Mouse (Mus musculus): Measurements from ENCODE around the gene Wdr18. TPM values are rescaled to one million over a fixed set of nuclear protein-coding genes. Genes with fewer than 3 reads are reported as not detected.

Gene Wdr18
- total and polyA plus RNA-seq, 3 experiments, result 54.2 to 92.1 (median 70.8) TPM

DNA sequence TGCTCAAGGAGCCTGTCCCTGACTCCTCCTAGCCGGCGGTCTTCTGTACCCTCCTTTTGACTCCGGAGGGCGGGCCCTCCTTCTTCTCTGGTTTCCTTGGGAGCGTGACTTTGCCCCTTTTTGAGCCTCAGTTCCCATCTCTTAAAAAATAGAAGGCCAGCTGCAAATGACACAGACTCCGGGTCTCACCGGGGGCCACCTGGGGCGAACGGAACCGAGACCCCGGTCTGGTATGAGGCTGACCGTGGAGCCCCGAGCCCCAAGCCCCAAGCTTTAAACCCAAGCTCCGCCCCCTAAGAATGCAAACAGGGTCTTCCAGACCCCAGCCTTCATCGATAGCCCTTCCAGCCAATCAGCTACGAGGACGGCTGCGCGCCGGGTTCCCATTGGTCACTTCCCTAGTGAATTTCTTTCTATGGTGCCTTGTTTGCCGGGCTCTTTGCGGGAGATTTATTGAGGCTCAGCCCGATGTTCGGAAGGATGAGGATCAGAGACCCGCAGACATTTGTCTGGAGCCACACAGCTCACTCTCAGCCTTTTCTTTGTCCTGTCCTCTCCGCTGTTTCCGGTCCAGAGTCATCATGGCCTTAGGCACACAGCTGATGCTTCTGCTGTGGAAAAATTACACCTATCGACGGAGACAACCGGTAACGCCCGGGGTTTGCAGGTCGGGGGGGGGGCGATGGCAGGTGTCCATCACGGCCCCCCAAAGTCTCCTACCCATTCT is 37.2 kb downstream of the Wdr18 start:
- Histone ChIP-seq H3K4me2 (ENCODE audit: insufficient read depth, low read depth, poor library complexity, severe bottlenecking) (peak overlapping the region; percentile 63), H3K4me3 (replicated peaks in 1 of 3; ENCODE audit: low read depth in 2 of 3, low read length in 2 of 3, poor library complexity in 1 of 3) (peak overlapping the region; percentile 58 to 87 (median 77)), H3K9me3 (replicated peaks; ENCODE audit: low read length) (peaks cover 3% of the 10 kb centered on the region), H3K79me2 (replicated peaks; ENCODE audit: control insufficient read depth, extremely low read depth, insufficient read depth, poor library complexity, severe bottlenecking) (no peaks in the 10 kb centered on the region), H3K9ac (ENCODE audit: insufficient read depth, low read depth) (peak overlapping the region; percentile 46), H3K27me3 (replicated peaks) (no peaks in the 10 kb centered on the region), H3K4me1 (ENCODE audit: control insufficient read depth in 1 of 2, insufficient read depth in 2 of 2) (peaks cover 0 to 22% of the 10 kb centered on the region in 2 experiments; a peak in 2 of 4 replicates), H3K27ac (ENCODE audit: insufficient read depth, low read depth) (no peak overlapping the region), H3K36me3 (replicated peaks in 1 of 2; ENCODE audit: control insufficient read depth in 1 of 2, insufficient read depth in 1 of 2, low read length in 1 of 2) (peaks cover 16 to 67% of the 10 kb centered on the region in 2 experiments)
- DNase-seq (ENCODE audit: extremely low read depth), result peak; percentile 68
- TF ChIP-seq NRF1 (IDR thresholded peaks at IDR 0.05; ENCODE audit: low read depth, low read length) (no peak), BHLHE40 (IDR thresholded peaks at IDR 0.05; ENCODE audit: low read depth, low read length) (no peak; the same call in 1 of the 2 replicates), MYC (IDR thresholded peaks at IDR 0.05; ENCODE audit: low read depth, low read length) (no peak), IRF4 (IDR thresholded peaks at IDR 0.05; ENCODE audit: low read depth, low read length) (0 out of 2 replicates have a peak, but pooled peaks have one; percentile 3), POLR2A (IDR thresholded peaks at IDR 0.05; ENCODE audit: low read depth, low read length) (peak; percentile 26; the same call in 1 of the 2 replicates), ZC3H11A (IDR thresholded peaks at IDR 0.05; ENCODE audit: low read depth, low read length) (no peak), ZMIZ1 (IDR thresholded peaks at IDR 0.05; ENCODE audit: low read depth, low read length) (no peak), SMC3 (IDR thresholded peaks at IDR 0.05; ENCODE audit: low read depth, low read length) (no peak), MAZ (IDR thresholded peaks at IDR 0.05; ENCODE audit: low read depth, low read length) (no peak), EP300 (IDR thresholded peaks at IDR 0.05; ENCODE audit: low read length) (no peak), JUND (conservative IDR thresholded peaks at IDR 0.05; ENCODE audit: low read depth, low read length) (no peak)
- dilution Hi-C loops (cut with MboI; ENCODE audit: extremely low pct_ligation_motif_present, extremely low pct_unique_long_range_greater_than_20kb, low sequenced_read_pairs) (no loop called here), in situ Hi-C loops (cut with MboI; ENCODE audit: low pct_ligation_motif_present, low pct_unique_long_range_greater_than_20kb, low sequenced_read_pairs) (no loop called here)

DNA sequence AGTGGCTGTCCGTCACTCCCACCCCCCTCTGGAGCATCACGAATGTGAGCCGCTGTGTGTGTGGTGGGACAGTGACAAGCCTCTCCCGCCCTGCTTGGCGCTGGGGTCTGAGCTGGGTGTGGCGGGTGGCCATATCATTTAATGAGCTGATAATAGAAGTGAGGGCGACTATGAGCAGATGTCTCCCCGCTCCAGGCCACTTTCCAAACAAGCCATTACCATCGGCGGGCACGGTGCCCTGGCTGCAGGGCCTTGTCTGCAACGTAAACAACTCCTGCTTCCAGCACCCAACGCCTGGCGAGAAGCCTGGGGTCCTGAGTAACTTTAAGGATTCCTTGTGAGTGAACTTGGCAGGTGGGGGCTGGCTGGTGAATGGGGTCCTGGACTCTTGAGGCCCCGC is 37.9 kb downstream of the Wdr18 start:
- no peaks in the 10 kb centered on the region for H3K27me3 ChIP-seq (replicated peaks)
- H3K4me2 ChIP-seq (ENCODE audit: insufficient read depth, low read depth, poor library complexity, severe bottlenecking), result no peak overlapping the region
- H3K4me1 ChIP-seq (ENCODE audit: control insufficient read depth in 1 of 2, insufficient read depth in 2 of 2), result peaks cover 0 to 22% of the 10 kb centered on the region in 2 experiments; a peak in 2 of 4 replicates
- no peak overlapping the region for H3K9ac ChIP-seq (ENCODE audit: insufficient read depth, low read depth)
- no peaks in the 10 kb centered on the region for H3K79me2 ChIP-seq (replicated peaks; ENCODE audit: control insufficient read depth, extremely low read depth, insufficient read depth, poor library complexity, severe bottlenecking)
- peaks cover 10 to 67% of the 10 kb centered on the region in 2 experiments for H3K36me3 ChIP-seq (replicated peaks in 1 of 2; ENCODE audit: control insufficient read depth in 1 of 2, insufficient read depth in 1 of 2, low read length in 1 of 2)
- in situ Hi-C loops (cut with MboI; ENCODE audit: low pct_ligation_motif_present, low pct_unique_long_range_greater_than_20kb, low sequenced_read_pairs) (no loop called here), dilution Hi-C loops (cut with MboI; ENCODE audit: extremely low pct_ligation_motif_present, extremely low pct_unique_long_range_greater_than_20kb, low sequenced_read_pairs) (no loop called here)
- no peak overlapping the region for H3K4me3 ChIP-seq (replicated peaks in 1 of 3; ENCODE audit: low read depth in 2 of 3, low read length in 2 of 3, poor library complexity in 1 of 3)
- DNase-seq (ENCODE audit: extremely low read depth), result no peak
- no peak overlapping the region for H3K27ac ChIP-seq (ENCODE audit: insufficient read depth, low read depth)
- no peak for TF ChIP-seq UBTF (IDR thresholded peaks at IDR 0.05; ENCODE audit: low read depth, low read length)
- TF ChIP-seq HCFC1 (IDR thresholded peaks at IDR 0.05; ENCODE audit: low read depth, low read length), result no peak
- TF ChIP-seq ZC3H11A (IDR thresholded peaks at IDR 0.05; ENCODE audit: low read depth, low read length), result no peak
- no peak for TF ChIP-seq POLR2AphosphoS2 (IDR thresholded peaks at IDR 0.05; ENCODE audit: low read depth, low read length)
- TF ChIP-seq ZMIZ1 (IDR thresholded peaks at IDR 0.05; ENCODE audit: low read depth, low read length), result no peak
- no peak for TF ChIP-seq RCOR1 (conservative IDR thresholded peaks at IDR 0.05; ENCODE audit: low read depth, low read length)
- TF ChIP-seq KAT2A (IDR thresholded peaks at IDR 0.05; ENCODE audit: insufficient replicate concordance, low read length), result no peak
- no peak for TF ChIP-seq SMC3 (IDR thresholded peaks at IDR 0.05; ENCODE audit: low read depth, low read length)
- TF ChIP-seq RAD21 (IDR thresholded peaks at IDR 0.05; ENCODE audit: low read depth, low read length), result no peak
- TF ChIP-seq MEF2A (IDR thresholded peaks at IDR 0.05; ENCODE audit: borderline replicate concordance, low read depth, low read length), result no peak
- TF ChIP-seq ZNF384 (IDR thresholded peaks at IDR 0.05; ENCODE audit: low read depth, low read length), result no peak
- TF ChIP-seq ZKSCAN1 (IDR thresholded peaks at IDR 0.05; ENCODE audit: borderline replicate concordance, low read depth, low read length), result no peak
- no peaks in the 10 kb centered on the region for H3K9me3 ChIP-seq (replicated peaks; ENCODE audit: low read length)
